Comparison of ENCODE assay signal across 12 mouse cellular contexts in the genomic region with DNA sequence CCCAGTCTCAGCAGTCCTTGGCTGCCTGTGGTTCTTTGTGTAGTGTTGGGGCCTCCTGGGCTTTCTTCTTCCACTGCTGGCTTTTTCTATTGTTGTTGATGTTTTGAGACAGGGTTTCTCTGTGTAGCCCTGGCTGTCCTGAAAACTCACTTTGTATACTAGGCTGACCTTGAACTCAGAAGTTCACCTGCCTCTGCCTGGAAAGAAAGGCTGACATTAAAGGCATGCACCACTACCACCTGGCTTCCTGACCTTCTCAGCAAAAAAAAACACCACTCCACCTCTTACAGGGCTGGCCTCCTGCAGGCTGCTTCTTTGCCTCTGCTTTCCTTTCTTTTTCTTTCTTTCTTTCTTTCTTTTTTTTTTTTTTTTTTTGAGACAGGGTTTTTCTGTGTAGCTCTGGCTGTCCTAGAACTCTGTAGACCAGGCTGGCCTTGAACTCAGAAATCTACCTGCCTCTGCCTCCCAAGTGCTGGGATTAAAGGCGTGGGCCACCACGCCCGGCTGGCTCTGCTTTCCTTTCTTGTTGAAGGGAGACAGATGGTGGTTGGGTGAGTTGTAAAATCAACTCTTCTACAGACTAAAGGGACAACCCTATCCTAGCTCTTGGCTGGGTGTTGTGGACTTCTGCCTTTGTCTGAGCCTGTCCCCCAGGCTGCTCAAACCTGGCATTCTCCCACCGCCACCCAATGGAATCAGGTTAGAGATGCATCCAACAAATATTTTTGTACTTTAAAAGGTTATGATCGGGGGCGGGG. TPM values are rescaled to one million over a fixed set of nuclear protein-coding genes. Genes with fewer than 3 reads are reported as not detected.
"Had no signal": no experiment of that assay in that cellular context is flagged by ENCODE, and none has a peak within 500 bp of the region (broad histone marks: within the 10 kb centered on the region; RNA-seq: fewer than 3 reads in every experiment).

No protein-coding gene starts in this region.

- DNase-seq: liver, postnatal 0 days; lung, embryonic 14.5 days; lung, postnatal 10 days; lung, postnatal 4 days; midbrain, embryonic 14.5 days; retina, postnatal 1 day; right cerebral cortex, postnatal 14 days; thymus, adult 2 months; thymus, postnatal 25 days; thymus, postnatal 4 days had no signal

RNA-seq across cellular contexts. Expression of a gene that starts 53.2 kb away (rescaled TPM):
- total RNA-seq: megakaryocyte, adult 5-6 weeks; megakaryocyte-erythroid progenitor cell, adult 5-6 weeks had no signal
